Mouse (Mus musculus) activated CD4-positive, CD25-positive, alpha-beta regulatory T cell, adult 4 months (primary cell): ENCODE measurements at regions not wholly inside any gene's neighbourhood (a gene's known extent, or its start where the extent isn't known, plus 50 kb on each side); places are given as distances from the start of the nearest gene placed in this dataset.
"Not testable (repeated sequence)": the region's sequence is repeated elsewhere in the genome, so short reads cannot be mapped to it uniquely, and the experiment has no call there.

Experiments used
- ATAC-seq: one replicate; pipeline ENCODE4 v1.8.0; 2017

- no peak for ATAC-seq
Measured at GRCm38 (mm10) chr12:29050516-29051251, 299.1 kb downstream of the Eipr1 start.

- ATAC-seq, result no peak
Measured at GRCm38 (mm10) chr12:29054367-29054766, 302.8 kb downstream of the Eipr1 start.

- ATAC-seq, result no peak
Measured at GRCm38 (mm10) chr12:29062025-29062637, 310.5 kb downstream of the Eipr1 start.

- no peak for ATAC-seq
Measured at GRCm38 (mm10) chr12:29062801-29063200, 311.2 kb downstream of the Eipr1 start.

GRCm38 (mm10) chr12:29068180-29068579, 316.6 kb downstream of the Eipr1 start:
- ATAC-seq, result no peak

GRCm38 (mm10) chr12:29075096-29075852, 323.7 kb downstream of the Eipr1 start:
- ATAC-seq, result no peak

GRCm38 (mm10) chr12:29076606-29077005, 325.0 kb downstream of the Eipr1 start:
- no peak for ATAC-seq

GRCm38 (mm10) chr12:29079011-29079410, 327.4 kb downstream of the Eipr1 start:
- no peak for ATAC-seq

- ATAC-seq, result no peak
Measured at GRCm38 (mm10) chr12:29083426-29084221, 332.0 kb downstream of the Eipr1 start.

GRCm38 (mm10) chr12:29087245-29087644, 335.6 kb downstream of the Eipr1 start:
- not testable (repeated sequence) for ATAC-seq

- ATAC-seq, result no peak
Measured at GRCm38 (mm10) chr12:29089634-29090033, 338.0 kb downstream of the Eipr1 start.

- no peak for ATAC-seq
Measured at GRCm38 (mm10) chr12:29090451-29090850, 338.8 kb downstream of the Eipr1 start.

- no peak for ATAC-seq
Measured at GRCm38 (mm10) chr12:29095406-29096032, 343.9 kb downstream of the Eipr1 start.

GRCm38 (mm10) chr12:29096033-29096913, 344.7 kb downstream of the Eipr1 start:
- no peak for ATAC-seq

- no peak for ATAC-seq
Measured at GRCm38 (mm10) chr12:29100042-29100570, 348.5 kb downstream of the Eipr1 start.

- ATAC-seq, result no peak
Measured at GRCm38 (mm10) chr12:29106893-29107719, 355.5 kb downstream of the Eipr1 start.

GRCm38 (mm10) chr12:29107720-29108051, 356.1 kb downstream of the Eipr1 start:
- ATAC-seq, result no peak

- ATAC-seq, result no peak
Measured at GRCm38 (mm10) chr12:29118336-29118735, 366.7 kb downstream of the Eipr1 start.

- no peak for ATAC-seq
Measured at GRCm38 (mm10) chr12:29121159-29121558, 369.6 kb downstream of the Eipr1 start.

GRCm38 (mm10) chr12:29122931-29123330, 371.3 kb downstream of the Eipr1 start:
- no peak for ATAC-seq
